Mouse (Mus musculus): ENCODE data around the gene Tesc. TPM values are rescaled to one million over a fixed set of nuclear protein-coding genes. Genes with fewer than 3 reads are reported as not detected.

Tesc gene
- 29.5 TPM for polyA plus RNA-seq (2021)

GRCm38 (mm10) chr5:118027698-118028190 lies at the start of gene Tesc:
Gene Tesc (plus strand): TSS chr5:118027743.
- in situ Hi-C loops (cut with MboI; ENCODE audit: low pct_unique_long_range_greater_than_20kb) = no loop called here
- ChIA-PET CTCF (interaction anchor here (0.8 to 1.4 kb wide), 2 partner anchors 35 to 39 kb away, joined by 3 read pairs; no protein-coding TSS in a partner anchor), POLR2A (interaction anchor here (1.0 kb wide), 1 partner anchor 9 kb away, joined by 4 read pairs; no protein-coding TSS in a partner anchor)
- DNase-seq (ENCODE audit: low read depth, low spot score) (no peak), ATAC-seq (peak; percentile 26)
- no peak for TF ChIP-seq CTCF (IDR thresholded peaks at IDR 0.05)
- H3K27me3 ChIP-seq = peaks cover 17% of the 10 kb centered on the region

- ChIA-PET CTCF (interaction anchor here (1.2 kb wide), 1 partner anchor 91 kb away, joined by 3 read pairs; no protein-coding TSS in a partner anchor), POLR2A (no interaction called here)
- in situ Hi-C loops (cut with MboI; ENCODE audit: low pct_unique_long_range_greater_than_20kb) = no loop called here
- no peak for TF ChIP-seq CTCF (IDR thresholded peaks at IDR 0.05)
- no peaks in the 10 kb centered on the region for H3K27me3 ChIP-seq
- no peak for ATAC-seq
- DNase-seq (ENCODE audit: low read depth, low spot score) = no peak
These were observed 49.3 kb upstream of the Tesc start for GRCm38 (mm10) chr5:117978159-117978697.

- no peak for ATAC-seq
- ChIA-PET POLR2A (no interaction called here), CTCF (interaction anchor here (1.8 kb wide), 1 partner anchor 91 kb away, joined by 5 read pairs; no protein-coding TSS in a partner anchor)
- DNase-seq (ENCODE audit: low read depth, low spot score) = no peak
- in situ Hi-C loops (cut with MboI; ENCODE audit: low pct_unique_long_range_greater_than_20kb) = no loop called here
- TF ChIP-seq CTCF (IDR thresholded peaks at IDR 0.05) = no peak
- H3K27me3 ChIP-seq = no peaks in the 10 kb centered on the region
These were observed 48.5 kb upstream of the Tesc start for GRCm38 (mm10) chr5:117979082-117979481.

GRCm38 (mm10) chr5:117980921-117981320 lies 46.6 kb upstream of the Tesc start:
- POLR2A ChIA-PET = interaction anchor here (1.2 kb wide), 1 partner anchor 14 kb away, joined by 3 read pairs; no protein-coding TSS in a partner anchor
- DNase-seq (ENCODE audit: low read depth, low spot score) = no peak
- in situ Hi-C loops (cut with MboI; ENCODE audit: low pct_unique_long_range_greater_than_20kb) = no loop called here
- ATAC-seq = no peak
- CTCF ChIA-PET = interaction anchor here (1.1 to 1.8 kb wide), 2 partner anchors 10 to 89 kb away, joined by 4 to 5 read pairs; no protein-coding TSS in a partner anchor
- no peaks in the 10 kb centered on the region for H3K27me3 ChIP-seq
- TF ChIP-seq CTCF (IDR thresholded peaks at IDR 0.05) = no peak

- no peaks in the 10 kb centered on the region for H3K27me3 ChIP-seq
- ChIA-PET POLR2A (interaction anchor here (0.6 kb wide), 1 partner anchor 11 kb away, joined by 3 read pairs; no protein-coding TSS in a partner anchor), CTCF (interaction anchor here (1.5 kb wide), 1 partner anchor 23 kb away, joined by 3 read pairs; no protein-coding TSS in a partner anchor)
- ATAC-seq = no peak
- in situ Hi-C loops (cut with MboI; ENCODE audit: low pct_unique_long_range_greater_than_20kb) = no loop called here
- DNase-seq (ENCODE audit: low read depth, low spot score) = no peak
- no peak for TF ChIP-seq CTCF (IDR thresholded peaks at IDR 0.05)
These were observed 45.6 kb upstream of the Tesc start for GRCm38 (mm10) chr5:117981943-117982342.

GRCm38 (mm10) chr5:117986327-117986726 lies 41.2 kb upstream of the Tesc start:
- H3K27me3 ChIP-seq = no peaks in the 10 kb centered on the region
- POLR2A ChIA-PET = no interaction called here
- no peak for TF ChIP-seq CTCF (IDR thresholded peaks at IDR 0.05)
- DNase-seq (ENCODE audit: low read depth, low spot score) (no peak), ATAC-seq (no peak)
- CTCF ChIA-PET = interaction anchor here (1.7 kb wide), 1 partner anchor 83 kb away, joined by 7 read pairs; no protein-coding TSS in a partner anchor
- in situ Hi-C loops (cut with MboI; ENCODE audit: low pct_unique_long_range_greater_than_20kb) = no loop called here

GRCm38 (mm10) chr5:117987891-117988290 lies 39.7 kb upstream of the Tesc start:
- POLR2A ChIA-PET = interaction anchor here (1.1 kb wide), 1 partner anchor 12 kb away, joined by 3 read pairs; the partner anchor contains the start of gene Fbxo21
- TF ChIP-seq CTCF (IDR thresholded peaks at IDR 0.05) = no peak
- ATAC-seq = no peak
- DNase-seq (ENCODE audit: low read depth, low spot score) = no peak
- H3K27me3 ChIP-seq = no peaks in the 10 kb centered on the region
- in situ Hi-C loops (cut with MboI; ENCODE audit: low pct_unique_long_range_greater_than_20kb) = no loop called here
- CTCF ChIA-PET = interaction anchor here (1.7 kb wide), 1 partner anchor 82 kb away, joined by 7 read pairs; no protein-coding TSS in a partner anchor

GRCm38 (mm10) chr5:117988367-117988766 lies 39.2 kb upstream of the Tesc start:
- CTCF ChIA-PET = interaction anchor here (1.2 kb wide), 1 partner anchor 14 kb away, joined by 3 read pairs; no protein-coding TSS in a partner anchor
- TF ChIP-seq CTCF (IDR thresholded peaks at IDR 0.05) = no peak
- ATAC-seq (peak; percentile 76), DNase-seq (ENCODE audit: low read depth, low spot score) (peak; percentile 90)
- in situ Hi-C loops (cut with MboI; ENCODE audit: low pct_unique_long_range_greater_than_20kb) = no loop called here
- POLR2A ChIA-PET = no interaction called here
- no peaks in the 10 kb centered on the region for H3K27me3 ChIP-seq

- H3K27me3 ChIP-seq = no peaks in the 10 kb centered on the region
- ChIA-PET POLR2A (no interaction called here), CTCF (no interaction called here)
- in situ Hi-C loops (cut with MboI; ENCODE audit: low pct_unique_long_range_greater_than_20kb) = no loop called here
- ATAC-seq (no peak), DNase-seq (ENCODE audit: low read depth, low spot score) (no peak)
- no peak for TF ChIP-seq CTCF (IDR thresholded peaks at IDR 0.05)
These were observed 37.8 kb upstream of the Tesc start for GRCm38 (mm10) chr5:117989773-117990172.

- POLR2A ChIA-PET = no interaction called here
- DNase-seq (ENCODE audit: low read depth, low spot score) (no peak), ATAC-seq (no peak)
- H3K27me3 ChIP-seq = no peaks in the 10 kb centered on the region
- in situ Hi-C loops (cut with MboI; ENCODE audit: low pct_unique_long_range_greater_than_20kb) = no loop called here
- no peak for TF ChIP-seq CTCF (IDR thresholded peaks at IDR 0.05)
- CTCF ChIA-PET = interaction anchor here (1.0 kb wide), 1 partner anchor 11 kb away, joined by 4 read pairs; no protein-coding TSS in a partner anchor
These were observed 36.6 kb upstream of the Tesc start for GRCm38 (mm10) chr5:117990957-117991356.

- DNase-seq (ENCODE audit: low read depth, low spot score) (no peak), ATAC-seq (no peak)
- ChIA-PET CTCF (interaction anchor here (1.1 to 1.2 kb wide), 2 partner anchors 11 to 76 kb away, joined by 3 to 4 read pairs; no protein-coding TSS in a partner anchor), POLR2A (no interaction called here)
- H3K27me3 ChIP-seq = no peaks in the 10 kb centered on the region
- no peak for TF ChIP-seq CTCF (IDR thresholded peaks at IDR 0.05)
- in situ Hi-C loops (cut with MboI; ENCODE audit: low pct_unique_long_range_greater_than_20kb) = no loop called here
These were observed 34.0 kb upstream of the Tesc start for GRCm38 (mm10) chr5:117993550-117993949.
